Mouse (Mus musculus) small intestine, adult 2 months (tissue): Measurements from ENCODE around the gene Mtmr10.

Source experiments
- CTCF ChIP-seq: fragments of 200-500 bp; IDR thresholded peaks from 2 replicates; pipeline ENCODE4 v1.5.1; 2012; ENCODE audit warnings: low read depth, mild to moderate bottlenecking, control low read depth, inconsistent platforms, low read length, moderate library complexity, mixed read lengths; ENCODE audit not compliant: insufficient replicate concordance, insufficient read length; ENCODE audit errors: extremely low read depth
- POLR2A ChIP-seq: fragments of 200-500 bp; IDR thresholded peaks from 2 replicates; pipeline ENCODE4 v1.6.1; 2012; ENCODE audit warnings: low read depth, mild to moderate bottlenecking, control low read depth, inconsistent platforms, low read length, moderate library complexity

DNA sequence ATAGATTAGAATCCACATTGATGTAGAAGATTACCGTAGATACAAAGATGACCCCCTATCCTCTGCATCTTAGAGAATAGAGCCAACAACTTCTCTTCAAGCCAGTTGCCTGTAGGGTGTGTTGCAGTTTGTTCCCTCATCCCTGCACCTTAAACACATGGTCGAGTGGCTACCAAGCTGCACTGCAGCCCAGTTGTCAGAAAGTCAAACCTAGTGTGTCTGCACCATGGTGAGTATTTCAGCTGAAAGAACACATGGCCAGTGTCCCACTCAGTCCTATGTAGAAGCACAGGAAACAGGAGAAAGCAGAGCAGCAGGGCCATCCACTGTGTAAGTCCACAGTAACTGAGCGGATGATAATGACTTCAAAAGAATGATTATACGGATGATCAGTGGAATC lies 40.0 kb downstream of the Mtmr10 start:
- TF ChIP-seq CTCF (no peak), POLR2A (no peak)
